Mouse (Mus musculus) neural tube, embryonic 12.5 days (tissue): ENCODE measurements around the gene Nppa. TPM values are rescaled to one million over a fixed set of nuclear protein-coding genes. Genes with fewer than 3 reads are reported as not detected.

Experiments
- ATAC-seq: fragments of 200-750 bp; cut with Nextera tagmentation; 2 replicates; pipeline ENCODE4 v1.8.0; 2017; ENCODE audit warnings: low read depth, mild to moderate bottlenecking, moderate TSS enrichment, moderate library complexity; ENCODE audit not compliant: low FRiP score
- H3K27ac ChIP-seq: fragments of 300-500 bp; sonication (generic); 2 replicates; pipeline ENCODE4 v1.5.1; 2016
- H3K27me3 ChIP-seq: fragments of 300-500 bp; sonication (generic); replicated peaks from 2 replicates; pipeline ENCODE4 v1.6.1; 2016; ENCODE audit warnings: mild to moderate bottlenecking
- H3K36me3 ChIP-seq: fragments of 300-500 bp; sonication (generic); 2 replicates; pipeline ENCODE4 v1.6.1; 2016; ENCODE audit warnings: mild to moderate bottlenecking
- H3K4me1 ChIP-seq: fragments of 300-500 bp; sonication (generic); 2 replicates; pipeline ENCODE4 v1.6.1; 2016
- H3K4me2 ChIP-seq: fragments of 300-500 bp; sonication (generic); replicated peaks from 2 replicates; pipeline ENCODE4 v1.6.1; 2016; ENCODE audit warnings: mild to moderate bottlenecking
- H3K4me3 ChIP-seq: fragments of 300-500 bp; sonication (generic); 2 replicates; pipeline ENCODE4 v1.5.1; 2016
- H3K9ac ChIP-seq: fragments of 300-500 bp; sonication (generic); 2 replicates; pipeline ENCODE4 v1.6.1; 2016; ENCODE audit warnings: mild to moderate bottlenecking
- H3K9me3 ChIP-seq: fragments of 300-500 bp; sonication (generic); 2 replicates; pipeline ENCODE4 v1.6.1; 2016; ENCODE audit warnings: mild to moderate bottlenecking
- WGBS: fragments of 180-500 bp; shearing (Covaris S2); methylation state at CpG from one replicate; pipeline ENCODE4 v1.1.7; 2016; 5-methylcytosine and 5-hydroxymethylcytosine counted together
- polyA plus RNA-seq: library from polyadenylated mRNA; unstranded; fragments of >200 nt; fragmentation: Nextera tagmentation; extraction: Ambion mirVana; gene quantifications from 2 replicates; pipeline ENCODE4 v1.2.1, GENCODE M21; 2016

Nppa gene
- polyA plus RNA-seq, 1 experiment from 2014 or later = 3.1 TPM

GRCm38 (mm10) chr4:148016981-148017380, 16.5 kb downstream of the Nppa start:
- Histone ChIP-seq H3K36me3 (peaks cover 98% of the 10 kb centered on the region), H3K4me3 (no peak overlapping the region), H3K9me3 (no peaks in the 10 kb centered on the region), H3K9ac (no peak overlapping the region), H3K27ac (no peak overlapping the region), H3K4me2 (no peak overlapping the region), H3K27me3 (no peaks in the 10 kb centered on the region), H3K4me1 (peaks cover 5% of the 10 kb centered on the region)
- 80% methylated on average over 3 of the region's 3 CpGs for WGBS
- ATAC-seq = no peak

- Histone ChIP-seq H3K36me3 (peaks cover 98% of the 10 kb centered on the region), H3K9ac (0 out of 2 replicates have a peak overlapping the region, but pooled peaks have one; percentile 21), H3K9me3 (no peaks in the 10 kb centered on the region), H3K27me3 (no peaks in the 10 kb centered on the region), H3K4me2 (no peak overlapping the region), H3K4me1 (peaks cover 5% of the 10 kb centered on the region), H3K4me3 (no peak overlapping the region), H3K27ac (0 out of 2 replicates have a peak overlapping the region, but pooled peaks have one; percentile 37)
- ATAC-seq = peak; percentile 57
- WGBS = 53% methylated on average over 2 of the region's 2 CpGs
Measured at GRCm38 (mm10) chr4:148018410-148018809, 17.9 kb downstream of the Nppa start.

GRCm38 (mm10) chr4:148024003-148024402, 23.5 kb downstream of the Nppa start:
- H3K4me1 ChIP-seq = peaks cover under 1% of the 10 kb centered on the region
- no peak overlapping the region for H3K4me2 ChIP-seq
- no peak overlapping the region for H3K27ac ChIP-seq
- 95% methylated on average over 3 of the region's 3 CpGs for WGBS
- no peaks in the 10 kb centered on the region for H3K27me3 ChIP-seq
- H3K36me3 ChIP-seq = peaks cover 93% of the 10 kb centered on the region
- H3K9me3 ChIP-seq = no peaks in the 10 kb centered on the region
- no peak for ATAC-seq
- no peak overlapping the region for H3K4me3 ChIP-seq
- no peak overlapping the region for H3K9ac ChIP-seq

GRCm38 (mm10) chr4:148029297-148029696, 28.8 kb downstream of the Nppa start:
- H3K36me3 ChIP-seq = peaks cover 52% of the 10 kb centered on the region
- no peak for ATAC-seq
- H3K4me1 ChIP-seq = no peaks in the 10 kb centered on the region
- H3K4me2 ChIP-seq = no peak overlapping the region
- 94% methylated on average over 7 of the region's 7 CpGs for WGBS
- H3K9ac ChIP-seq = no peak overlapping the region
- H3K27me3 ChIP-seq = no peaks in the 10 kb centered on the region
- H3K4me3 ChIP-seq = no peak overlapping the region
- H3K9me3 ChIP-seq = no peaks in the 10 kb centered on the region
- H3K27ac ChIP-seq = no peak overlapping the region

GRCm38 (mm10) chr4:148030506-148030905, 30.0 kb downstream of the Nppa start:
- WGBS = 91% methylated on average over 5 of the region's 5 CpGs
- H3K9me3 ChIP-seq = no peaks in the 10 kb centered on the region
- no peak overlapping the region for H3K4me2 ChIP-seq
- no peak for ATAC-seq
- H3K4me3 ChIP-seq = no peak overlapping the region
- no peaks in the 10 kb centered on the region for H3K4me1 ChIP-seq
- H3K27me3 ChIP-seq = no peaks in the 10 kb centered on the region
- H3K9ac ChIP-seq = no peak overlapping the region
- peaks cover 50% of the 10 kb centered on the region for H3K36me3 ChIP-seq
- H3K27ac ChIP-seq = no peak overlapping the region

GRCm38 (mm10) chr4:148033858-148034410, 33.4 kb downstream of the Nppa start:
- H3K27me3 ChIP-seq = no peaks in the 10 kb centered on the region
- WGBS = 59% methylated on average over 7 of the region's 7 CpGs
- no peak for ATAC-seq
- no peak overlapping the region for H3K4me2 ChIP-seq
- no peak overlapping the region for H3K4me3 ChIP-seq
- H3K27ac ChIP-seq = no peak overlapping the region
- H3K9me3 ChIP-seq = no peaks in the 10 kb centered on the region
- H3K9ac ChIP-seq = no peak overlapping the region
- H3K4me1 ChIP-seq = peaks cover 7% of the 10 kb centered on the region
- H3K36me3 ChIP-seq = peaks cover 27% of the 10 kb centered on the region

GRCm38 (mm10) chr4:148035440-148035839, 34.9 kb downstream of the Nppa start:
- H3K36me3 ChIP-seq = peaks cover 20% of the 10 kb centered on the region; the same call in 1 of the 2 replicates
- peaks cover 20% of the 10 kb centered on the region for H3K4me1 ChIP-seq
- H3K27ac ChIP-seq = no peak overlapping the region
- no peak overlapping the region for H3K4me2 ChIP-seq
- 89% methylated on average over 3 of the region's 3 CpGs for WGBS
- ATAC-seq = no peak
- H3K9ac ChIP-seq = no peak overlapping the region
- no peaks in the 10 kb centered on the region for H3K27me3 ChIP-seq
- no peak overlapping the region for H3K4me3 ChIP-seq
- no peaks in the 10 kb centered on the region for H3K9me3 ChIP-seq

- no peaks in the 10 kb centered on the region for H3K27me3 ChIP-seq
- no peaks in the 10 kb centered on the region for H3K9me3 ChIP-seq
- H3K4me3 ChIP-seq = peak overlapping the region; percentile 87
- no peak for ATAC-seq
- 7% methylated on average over 26 of the region's 26 CpGs for WGBS
- H3K27ac ChIP-seq = peak overlapping the region; percentile 77
- peak overlapping the region; percentile 63 for H3K4me2 ChIP-seq
- peaks cover 47% of the 10 kb centered on the region for H3K4me1 ChIP-seq
- H3K36me3 ChIP-seq = peaks cover 26% of the 10 kb centered on the region
- peak overlapping the region; percentile 76 for H3K9ac ChIP-seq
Measured at GRCm38 (mm10) chr4:148038079-148038599, 37.6 kb downstream of the Nppa start.

- Histone ChIP-seq H3K36me3 (peaks cover 27% of the 10 kb centered on the region), H3K9me3 (no peaks in the 10 kb centered on the region), H3K4me3 (peak within 1 kb of the TSS; percentile 87), H3K27me3 (no peaks in the 10 kb centered on the region), H3K9ac (peak within 1 kb of the TSS; percentile 76), H3K4me2 (peak within 1 kb of the TSS; percentile 89), H3K4me1 (peaks cover 49% of the 10 kb centered on the region), H3K27ac (peak within 1 kb of the TSS; percentile 77)
- peak; percentile 94 for ATAC-seq
- WGBS = under 1% methylated on average over 50 of the region's 54 CpGs
Measured at GRCm38 (mm10) chr4:148038600-148039253, 38.2 kb downstream of the Nppa start, which contains the start of the genes Clcn6 and Mthfr. TSS of gene Clcn6 (minus strand) at chr4:148038821. TSS of gene Mthfr (plus strand) at chr4:148039077.

GRCm38 (mm10) chr4:148039254-148040028, 38.9 kb downstream of the Nppa start:
- Histone ChIP-seq H3K4me1 (peaks cover 49% of the 10 kb centered on the region), H3K27me3 (no peaks in the 10 kb centered on the region), H3K4me3 (peak overlapping the region; percentile 87), H3K4me2 (peak overlapping the region; percentile 89), H3K36me3 (peaks cover 31% of the 10 kb centered on the region), H3K27ac (peak overlapping the region; percentile 53; the same call in 1 of the 2 replicates), H3K9me3 (no peaks in the 10 kb centered on the region), H3K9ac (peak overlapping the region; percentile 67)
- ATAC-seq = no peak; the same call in 1 of the 2 replicates
- 21% methylated on average over 19 of the region's 19 CpGs for WGBS

- Histone ChIP-seq H3K4me2 (peak overlapping the region; percentile 89), H3K9ac (peak overlapping the region; percentile 64), H3K4me3 (peak overlapping the region; percentile 45), H3K27ac (peak overlapping the region; percentile 68; the same call in 1 of the 2 replicates), H3K36me3 (peaks cover 31% of the 10 kb centered on the region), H3K27me3 (no peaks in the 10 kb centered on the region), H3K9me3 (no peaks in the 10 kb centered on the region), H3K4me1 (peaks cover 49% of the 10 kb centered on the region)
- ATAC-seq = no peak
- 62% methylated on average over 15 of the region's 15 CpGs for WGBS
Measured at GRCm38 (mm10) chr4:148040029-148040830, 39.7 kb downstream of the Nppa start.
